Mouse (Mus musculus) midbrain, embryonic 16.5 days (tissue): ENCODE results near the gene Gclc. TPM values are rescaled to one million over a fixed set of nuclear protein-coding genes. Genes with fewer than 3 reads are reported as not detected.
A peak's percentile ranks its signal among the peaks of the same experiment; 100 is the strongest.

Experiments used
- ATAC-seq: fragments of 200-750 bp; cut with Nextera tagmentation; 2 replicates; pipeline ENCODE4 v1.8.0; 2017; ENCODE audit warnings: moderate TSS enrichment
- H3K27ac ChIP-seq: fragments of 300-500 bp; sonication (generic); 2 replicates; pipeline ENCODE4 v1.5.1; 2014; ENCODE audit warnings: mild to moderate bottlenecking, low read length, mixed read lengths
- H3K27me3 ChIP-seq: fragments of 300-500 bp; sonication (generic); 2 replicates; pipeline ENCODE4 v1.6.1; 2014; ENCODE audit warnings: low read depth, low read length, mixed read lengths; ENCODE audit not compliant: control insufficient read depth, insufficient read depth
- H3K36me3 ChIP-seq: fragments of 300-500 bp; sonication (generic); 2 replicates; pipeline ENCODE4 v1.6.1; 2014; ENCODE audit warnings: mild to moderate bottlenecking, low read length, moderate library complexity, mixed read lengths; ENCODE audit not compliant: control insufficient read depth, insufficient read depth
- H3K4me1 ChIP-seq: fragments of 300-500 bp; sonication (generic); 2 replicates; pipeline ENCODE4 v1.6.1; 2014; ENCODE audit warnings: mild to moderate bottlenecking, low read length, mixed read lengths; ENCODE audit not compliant: control insufficient read depth, insufficient read depth
- H3K4me2 ChIP-seq: fragments of 300-500 bp; sonication (generic); 2 replicates; pipeline ENCODE4 v1.6.1; 2014; ENCODE audit warnings: mild to moderate bottlenecking, low read length, mixed read lengths
- H3K4me3 ChIP-seq: fragments of 300-500 bp; sonication (generic); 2 replicates; pipeline ENCODE4 v1.5.1; 2014; ENCODE audit warnings: low read depth, mild to moderate bottlenecking, low read length, moderate library complexity, mixed read lengths
- H3K9ac ChIP-seq: fragments of 300-500 bp; sonication (generic); 2 replicates; pipeline ENCODE4 v1.6.1; 2014; ENCODE audit warnings: low read depth, low read length, mixed read lengths
- H3K9me3 ChIP-seq: fragments of 300-500 bp; sonication (generic); replicated peaks from 2 replicates; pipeline ENCODE4 v1.6.1; 2014; ENCODE audit warnings: mild to moderate bottlenecking, low read length, mixed read lengths; ENCODE audit not compliant: control insufficient read depth, poor library complexity, severe bottlenecking
- WGBS: fragments of 180-500 bp; shearing (Covaris S2); extraction: QIAGEN DNeasy Blood & Tissue Kit; methylation state at CpG from one replicate; pipeline ENCODE4 v1.1.7; 2014; 5-methylcytosine and 5-hydroxymethylcytosine counted together
- polyA plus RNA-seq: library from polyadenylated mRNA; unstranded; fragments of >200 nt; fragmentation: Nextera tagmentation; extraction: Ambion mirVana; gene quantifications from 2 replicates; pipeline ENCODE4 v1.2.1, GENCODE M21; 2015

Gene Gclc
- polyA plus RNA-seq, 1 experiment from 2014 or later = 15.1 TPM

- H3K9me3 ChIP-seq = no peaks in the 10 kb centered on the region
- 96% methylated on average over 2 of the region's 2 CpGs for WGBS
- no peak for ATAC-seq
- H3K9ac ChIP-seq = no peak overlapping the region
- no peak overlapping the region for H3K4me2 ChIP-seq
- no peaks in the 10 kb centered on the region for H3K36me3 ChIP-seq
- no peak overlapping the region for H3K27ac ChIP-seq
- H3K27me3 ChIP-seq = no peaks in the 10 kb centered on the region
- no peak overlapping the region for H3K4me3 ChIP-seq
- no peaks in the 10 kb centered on the region for H3K4me1 ChIP-seq
Observed at GRCm38 (mm10) chr9:77819318-77819717, 65.0 kb downstream of the Gclc start.

GRCm38 (mm10) chr9:77820836-77821235 is 66.5 kb downstream of the Gclc start:
- Histone ChIP-seq H3K27me3 (no peaks in the 10 kb centered on the region), H3K4me1 (no peaks in the 10 kb centered on the region), H3K4me2 (no peak overlapping the region), H3K9ac (no peak overlapping the region), H3K9me3 (no peaks in the 10 kb centered on the region), H3K36me3 (no peaks in the 10 kb centered on the region), H3K4me3 (no peak overlapping the region), H3K27ac (no peak overlapping the region)
- WGBS = 72% methylated on average over 4 of the region's 4 CpGs
- ATAC-seq = no peak

- no peaks in the 10 kb centered on the region for H3K4me1 ChIP-seq
- 0 out of 2 replicates have a peak, but pooled peaks have one; percentile 17 for ATAC-seq
- no peaks in the 10 kb centered on the region for H3K36me3 ChIP-seq
- no peaks in the 10 kb centered on the region for H3K9me3 ChIP-seq
- H3K27me3 ChIP-seq = no peaks in the 10 kb centered on the region
- no peak overlapping the region for H3K4me2 ChIP-seq
- no peak overlapping the region for H3K27ac ChIP-seq
- H3K9ac ChIP-seq = no peak overlapping the region
- H3K4me3 ChIP-seq = no peak overlapping the region
- 22% methylated on average over 7 of the region's 7 CpGs for WGBS
Observed at GRCm38 (mm10) chr9:77825380-77825961, 71.1 kb downstream of the Gclc start.

GRCm38 (mm10) chr9:77826237-77826636 is 71.9 kb downstream of the Gclc start:
- WGBS = 45% methylated on average over 4 of the region's 4 CpGs
- H3K9ac ChIP-seq = no peak overlapping the region
- H3K36me3 ChIP-seq = no peaks in the 10 kb centered on the region
- no peak for ATAC-seq
- H3K4me1 ChIP-seq = no peaks in the 10 kb centered on the region
- H3K4me2 ChIP-seq = no peak overlapping the region
- no peaks in the 10 kb centered on the region for H3K27me3 ChIP-seq
- no peak overlapping the region for H3K4me3 ChIP-seq
- no peak overlapping the region for H3K27ac ChIP-seq
- no peaks in the 10 kb centered on the region for H3K9me3 ChIP-seq

- 74% methylated on average over 7 of the region's 7 CpGs for WGBS
- Histone ChIP-seq H3K9me3 (no peaks in the 10 kb centered on the region), H3K27ac (no peak overlapping the region), H3K4me1 (no peaks in the 10 kb centered on the region), H3K4me3 (no peak overlapping the region), H3K9ac (no peak overlapping the region), H3K36me3 (no peaks in the 10 kb centered on the region), H3K27me3 (no peaks in the 10 kb centered on the region), H3K4me2 (no peak overlapping the region)
- ATAC-seq = no peak
Observed at GRCm38 (mm10) chr9:77828531-77828965, 74.2 kb downstream of the Gclc start.

GRCm38 (mm10) chr9:77834259-77834993 is 80.1 kb downstream of the Gclc start:
- Histone ChIP-seq H3K9ac (no peak overlapping the region), H3K4me3 (no peak overlapping the region), H3K36me3 (no peaks in the 10 kb centered on the region), H3K4me1 (no peaks in the 10 kb centered on the region), H3K27me3 (no peaks in the 10 kb centered on the region), H3K9me3 (no peaks in the 10 kb centered on the region), H3K27ac (no peak overlapping the region), H3K4me2 (no peak overlapping the region)
- WGBS = 79% methylated on average over 9 of the region's 9 CpGs
- no peak for ATAC-seq

GRCm38 (mm10) chr9:77835122-77835521 is 80.8 kb downstream of the Gclc start:
- no peak overlapping the region for H3K4me3 ChIP-seq
- no peaks in the 10 kb centered on the region for H3K27me3 ChIP-seq
- H3K27ac ChIP-seq = no peak overlapping the region
- H3K4me1 ChIP-seq = no peaks in the 10 kb centered on the region
- H3K4me2 ChIP-seq = no peak overlapping the region
- 90% methylated on average over 6 of the region's 6 CpGs for WGBS
- H3K9me3 ChIP-seq = no peaks in the 10 kb centered on the region
- no peak for ATAC-seq
- no peaks in the 10 kb centered on the region for H3K36me3 ChIP-seq
- no peak overlapping the region for H3K9ac ChIP-seq

- no peak for ATAC-seq
- no peak overlapping the region for H3K27ac ChIP-seq
- H3K4me2 ChIP-seq = no peak overlapping the region
- H3K36me3 ChIP-seq = no peaks in the 10 kb centered on the region
- WGBS = 88% methylated on average over 1 of the region's 1 CpGs
- no peaks in the 10 kb centered on the region for H3K9me3 ChIP-seq
- no peak overlapping the region for H3K9ac ChIP-seq
- H3K4me1 ChIP-seq = no peaks in the 10 kb centered on the region
- no peak overlapping the region for H3K4me3 ChIP-seq
- H3K27me3 ChIP-seq = no peaks in the 10 kb centered on the region
Observed at GRCm38 (mm10) chr9:77835756-77836155, 81.4 kb downstream of the Gclc start.

- no peak for ATAC-seq
- Histone ChIP-seq H3K4me1 (no peaks in the 10 kb centered on the region), H3K9me3 (no peaks in the 10 kb centered on the region), H3K27ac (no peak overlapping the region), H3K36me3 (no peaks in the 10 kb centered on the region), H3K27me3 (no peaks in the 10 kb centered on the region), H3K4me2 (no peak overlapping the region), H3K9ac (no peak overlapping the region), H3K4me3 (no peak overlapping the region)
- WGBS = 80% methylated on average over 5 of the region's 5 CpGs
Observed at GRCm38 (mm10) chr9:77838586-77838985, 84.3 kb downstream of the Gclc start.
